Mouse (Mus musculus) retina, adult 2 months (tissue): ENCODE measurements around the gene Ccnb3.
"Not testable (repeated sequence)": the region's sequence is repeated elsewhere in the genome, so short reads cannot be mapped to it uniquely, and the experiment has no call there.

ENCODE experiments used
- DNase-seq: peaks from one replicate; pipeline ENCODE4 v3.0.0-alpha.2; 2012; ENCODE audit warnings: low read depth, low spot score

The Ccnb3 gene

GRCm38 (mm10) chrX:7041519-7041918, at the start of gene Ccnb3:
TSS of gene Ccnb3 (minus strand) at chrX:7041619.
- DNase-seq = no peak

- no peak for DNase-seq
These were observed 48.9 kb upstream of the Ccnb3 start for GRCm38 (mm10) chrX:7090323-7090722.

GRCm38 (mm10) chrX:7085878-7086277, 44.5 kb upstream of the Ccnb3 start:
- no peak for DNase-seq

GRCm38 (mm10) chrX:7079820-7080429, 38.5 kb upstream of the Ccnb3 start:
- no peak for DNase-seq

- no peak for DNase-seq
These were observed 26.6 kb upstream of the Ccnb3 start for GRCm38 (mm10) chrX:7068002-7068401.

GRCm38 (mm10) chrX:7067219-7067618, 25.8 kb upstream of the Ccnb3 start, which contains the start of gene Akap4:
TSS of gene Akap4 (plus strand) at chrX:7067519.
- no peak for DNase-seq

- no peak for DNase-seq
These were observed 22.7 kb upstream of the Ccnb3 start for GRCm38 (mm10) chrX:7064109-7064508.

- DNase-seq = no peak
These were observed 16.2 kb upstream of the Ccnb3 start for GRCm38 (mm10) chrX:7057634-7058033.

GRCm38 (mm10) chrX:7057056-7057455, 15.6 kb upstream of the Ccnb3 start:
- no peak for DNase-seq

GRCm38 (mm10) chrX:6983916-6984315, 57.5 kb downstream of the Ccnb3 start:
- DNase-seq = not testable (repeated sequence)

GRCm38 (mm10) chrX:6971956-6972355, 69.5 kb downstream of the Ccnb3 start:
- no peak for DNase-seq

- no peak for DNase-seq
These were observed 72.8 kb downstream of the Ccnb3 start for GRCm38 (mm10) chrX:6968598-6968997.
